Mouse (Mus musculus): ENCODE data around the gene Slit2.

- TF ChIP-seq CTCF (IDR thresholded peaks at IDR 0.05; ENCODE audit: low read depth, low read length) (no peak), POLR2A (IDR thresholded peaks at IDR 0.05; ENCODE audit: extremely low read depth, insufficient read depth, low read length) (no peak)
Observed at GRCm38 (mm10) chr5:48058612-48059011, 75.7 kb downstream of the Slit2 start.
